Mouse (Mus musculus) liver, adult 2 months (tissue): ENCODE measurements around the gene Usp48. TPM values are rescaled to one million over a fixed set of nuclear protein-coding genes. Genes with fewer than 3 reads are reported as not detected.

Experiments
- DNase-seq: peaks from one replicate; pipeline ENCODE4 v3.0.0-alpha.2; 2011; ENCODE audit warnings: low read depth, low spot score; ENCODE audit errors: extremely low read depth
- H3K27ac ChIP-seq: fragments of 200-500 bp; replicated peaks from 2 replicates; pipeline ENCODE4 v1.5.1; 2012; ENCODE audit warnings: low read depth, mild to moderate bottlenecking, control low read depth, inconsistent platforms, low read length; ENCODE audit not compliant: insufficient read depth
- H3K27me3 ChIP-seq: fragments of 200-500 bp; 2 replicates; pipeline ENCODE4 v1.6.1; 2012; ENCODE audit warnings: mild to moderate bottlenecking, moderate library complexity, low read length, inconsistent platforms; ENCODE audit not compliant: control insufficient read depth, insufficient read depth
- H3K36me3 ChIP-seq: fragments of 200-500 bp; 2 replicates; pipeline ENCODE4 v1.6.1; 2012; ENCODE audit warnings: low read length, inconsistent platforms; ENCODE audit not compliant: control insufficient read depth, insufficient read depth
- H3K4me1 ChIP-seq: fragments of 200-500 bp; 2 replicates; pipeline ENCODE4 v1.6.1; 2011; ENCODE audit warnings: low read length; ENCODE audit not compliant: control insufficient read depth, insufficient read depth
- H3K4me3 ChIP-seq: fragments of 200-500 bp; 2 replicates; pipeline ENCODE4 v1.5.1; 2011; ENCODE audit warnings: low read depth, mild to moderate bottlenecking, control low read depth, low read length, moderate library complexity; ENCODE audit not compliant: insufficient read depth
- H3K79me2 ChIP-seq: fragments of 200-500 bp; 2 replicates; pipeline ENCODE4 v1.6.1; 2012; ENCODE audit warnings: inconsistent platforms, mild to moderate bottlenecking, low read length, moderate library complexity; ENCODE audit not compliant: control insufficient read depth, insufficient read depth
- H3K9ac ChIP-seq: fragments of 200-500 bp; 2 replicates; pipeline ENCODE4 v1.6.1; 2012; ENCODE audit warnings: low read depth, mild to moderate bottlenecking, control low read depth, inconsistent platforms, low read length
- CTCF ChIP-seq: fragments of 200-500 bp; IDR thresholded peaks from 2 replicates; pipeline ENCODE4 v1.5.1; 2011; ENCODE audit warnings: low read depth, low read length, control low read depth
- POLR2A ChIP-seq: fragments of 200-500 bp; IDR thresholded peaks from 2 replicates; pipeline ENCODE4 v1.6.1; 2011; ENCODE audit warnings: low read length, control low read depth; ENCODE audit not compliant: insufficient read depth; ENCODE audit errors: extremely low read depth
- WGBS: fragments of 180-500 bp; shearing (Covaris S2); methylation state at CpG from one replicate; pipeline ENCODE4 v1.1.7; 2018; 5-methylcytosine and 5-hydroxymethylcytosine counted together
- polyA plus RNA-seq: library from polyadenylated mRNA; depleted of rRNA; stranded (reverse); fragments of >200 nt; gene quantifications from 2 replicates; pipeline ENCODE4 v1.2.3, GENCODE M21; 2012
- total RNA-seq: library from RNA; depleted of rRNA; stranded (reverse); fragments of >200 nt; gene quantifications from 2 replicates; pipeline ENCODE4 v1.2.3, GENCODE M21; 2014

The Usp48 gene
- total and polyA plus RNA-seq, 2 experiments = 19.6 to 21.8 TPM

DNA sequence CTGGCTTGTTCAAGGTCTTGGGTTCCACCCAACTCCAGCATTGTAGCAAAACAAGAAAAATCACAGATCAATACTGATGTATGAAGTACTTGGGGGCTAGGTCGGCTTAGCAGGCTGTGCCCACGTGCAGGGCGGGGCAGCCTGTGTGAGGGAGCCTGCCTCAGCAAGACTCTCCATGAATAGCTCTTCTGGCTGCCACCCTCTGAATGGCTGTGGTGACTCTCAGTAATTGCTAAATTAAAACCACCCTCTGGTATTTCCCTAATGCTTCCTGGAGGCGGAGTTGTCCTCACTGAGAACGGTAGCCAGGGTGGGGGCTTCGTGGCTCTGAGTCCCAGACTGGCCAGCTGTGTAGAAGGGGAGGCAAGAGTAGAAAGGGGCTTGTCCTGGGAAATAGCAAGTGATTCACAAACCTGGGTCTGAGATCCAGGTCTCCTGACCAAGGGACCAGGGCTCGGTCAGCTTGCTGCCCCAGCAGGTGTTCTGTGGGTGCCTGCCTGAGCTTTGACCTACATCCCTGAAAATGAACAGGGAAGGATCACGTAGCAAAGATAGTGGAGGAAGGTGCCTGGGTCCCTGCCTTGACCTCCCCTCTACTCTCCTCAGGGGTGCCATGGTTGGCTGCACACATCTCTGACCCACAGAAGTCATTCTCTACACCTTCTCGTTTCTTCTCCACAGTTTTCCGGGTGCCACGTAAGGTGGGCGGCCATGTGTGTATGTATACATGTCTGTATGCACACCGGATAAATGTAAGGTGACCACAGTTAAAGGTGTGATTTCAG is 83.3 kb downstream of the Usp48 start:
- WGBS = 68% methylated on average over 13 of the region's 13 CpGs

DNA sequence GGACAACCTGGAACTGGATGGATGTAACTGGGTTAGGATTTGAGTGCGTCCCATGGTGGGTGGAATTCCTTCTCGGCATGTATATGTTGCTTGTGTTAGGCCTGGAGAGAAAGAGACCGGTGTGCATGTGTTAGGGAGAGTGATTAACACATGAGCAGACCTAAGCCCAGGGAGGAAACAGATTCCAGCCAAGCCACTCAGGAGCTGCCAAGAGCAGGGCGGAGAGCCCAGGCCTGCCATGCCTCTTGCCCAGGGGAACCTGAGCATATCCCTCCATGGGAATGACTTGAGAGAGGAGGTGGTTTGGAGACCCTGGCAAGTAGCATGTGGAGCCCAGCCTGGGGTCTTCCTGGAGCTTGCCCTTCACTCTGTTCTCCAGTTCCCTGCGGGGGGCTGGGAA is 84.4 kb downstream of the Usp48 start:
- Histone ChIP-seq H3K9ac (no peak overlapping the region), H3K4me3 (no peak overlapping the region), H3K4me1 (no peaks in the 10 kb centered on the region), H3K27ac (no peak overlapping the region), H3K36me3 (no peaks in the 10 kb centered on the region), H3K27me3 (peaks cover 5% of the 10 kb centered on the region; the same call in 1 of the 2 replicates), H3K79me2 (no peaks in the 10 kb centered on the region)
- WGBS = 79% methylated on average over 5 of the region's 5 CpGs
- no peak for DNase-seq
- TF ChIP-seq POLR2A (no peak), CTCF (no peak)

More for the DNA sequence above, 83.3 kb downstream of the Usp48 start:
- no peaks in the 10 kb centered on the region for H3K79me2 ChIP-seq
- no peaks in the 10 kb centered on the region for H3K36me3 ChIP-seq
- no peak for DNase-seq
- no peaks in the 10 kb centered on the region for H3K4me1 ChIP-seq
- H3K27me3 ChIP-seq = peaks cover 5% of the 10 kb centered on the region; the same call in 1 of the 2 replicates
- H3K4me3 ChIP-seq = no peak overlapping the region
- H3K27ac ChIP-seq = no peak overlapping the region
- H3K9ac ChIP-seq = no peak overlapping the region
- TF ChIP-seq CTCF (no peak), POLR2A (no peak)

DNA sequence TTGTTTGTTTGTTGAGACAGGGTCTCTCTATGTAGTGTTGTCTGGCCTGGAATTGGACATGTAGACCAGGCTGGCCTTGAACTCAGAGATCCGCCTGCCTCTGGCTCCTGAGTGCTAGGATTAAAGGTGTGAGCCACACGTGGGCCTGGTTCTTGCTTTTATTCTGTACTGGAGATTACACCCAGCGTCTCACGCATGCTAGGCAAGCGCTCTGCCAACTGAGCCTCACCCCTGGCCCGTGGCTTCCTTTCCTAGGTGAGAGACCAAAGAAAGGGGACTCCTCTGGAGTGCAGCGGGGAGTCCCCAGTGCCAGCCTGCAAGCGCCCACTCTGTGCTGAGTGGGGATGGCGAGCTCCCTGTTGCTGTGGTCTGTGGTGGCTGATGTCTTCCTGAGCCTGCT is 85.0 kb downstream of the Usp48 start:
- no peaks in the 10 kb centered on the region for H3K4me1 ChIP-seq
- DNase-seq = no peak
- H3K36me3 ChIP-seq = no peaks in the 10 kb centered on the region
- 80% methylated on average over 9 of the region's 9 CpGs for WGBS
- TF ChIP-seq CTCF = no peak
- TF ChIP-seq POLR2A = no peak
- H3K9ac ChIP-seq = no peak overlapping the region
- no peak overlapping the region for H3K27ac ChIP-seq
- no peaks in the 10 kb centered on the region for H3K79me2 ChIP-seq
- H3K4me3 ChIP-seq = no peak overlapping the region
- H3K27me3 ChIP-seq = peaks cover 5% of the 10 kb centered on the region; the same call in 1 of the 2 replicates

DNA sequence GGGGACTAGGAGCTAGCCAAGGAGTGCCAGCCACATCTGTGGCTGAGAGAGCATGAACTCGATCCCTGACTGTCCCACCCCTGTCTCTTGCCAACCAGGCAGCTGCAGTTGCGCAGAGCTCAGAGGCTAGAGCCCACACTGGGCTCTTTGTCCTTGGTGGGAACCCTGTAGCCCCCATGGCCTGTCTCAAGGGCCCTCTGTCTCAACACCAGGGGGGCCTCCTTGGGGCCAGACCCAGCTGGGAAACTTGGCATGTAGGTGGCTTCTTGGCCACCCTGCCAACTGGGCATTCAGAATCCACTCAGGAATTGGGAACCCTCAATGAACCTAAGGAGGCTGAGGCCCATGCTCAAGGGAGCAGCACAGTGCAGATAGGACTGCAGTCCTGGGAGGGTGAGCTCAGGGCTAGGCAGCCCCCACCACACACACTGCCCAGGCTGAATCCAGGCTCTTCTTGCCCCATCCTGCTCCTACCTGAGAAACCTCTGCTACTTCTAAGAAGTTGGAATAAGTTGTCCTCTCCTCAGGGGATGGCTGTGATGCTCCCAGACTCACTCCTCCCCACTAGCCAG is 86.5 kb downstream of the Usp48 start:
- no peaks in the 10 kb centered on the region for H3K36me3 ChIP-seq
- no peak for DNase-seq
- H3K27ac ChIP-seq = no peak overlapping the region
- H3K4me3 ChIP-seq = no peak overlapping the region
- H3K27me3 ChIP-seq = peaks cover 5% of the 10 kb centered on the region; the same call in 1 of the 2 replicates
- TF ChIP-seq CTCF (no peak), POLR2A (no peak)
- H3K4me1 ChIP-seq = no peaks in the 10 kb centered on the region
- H3K9ac ChIP-seq = no peak overlapping the region
- 88% methylated on average over 2 of the region's 2 CpGs for WGBS
- H3K79me2 ChIP-seq = no peaks in the 10 kb centered on the region

DNA sequence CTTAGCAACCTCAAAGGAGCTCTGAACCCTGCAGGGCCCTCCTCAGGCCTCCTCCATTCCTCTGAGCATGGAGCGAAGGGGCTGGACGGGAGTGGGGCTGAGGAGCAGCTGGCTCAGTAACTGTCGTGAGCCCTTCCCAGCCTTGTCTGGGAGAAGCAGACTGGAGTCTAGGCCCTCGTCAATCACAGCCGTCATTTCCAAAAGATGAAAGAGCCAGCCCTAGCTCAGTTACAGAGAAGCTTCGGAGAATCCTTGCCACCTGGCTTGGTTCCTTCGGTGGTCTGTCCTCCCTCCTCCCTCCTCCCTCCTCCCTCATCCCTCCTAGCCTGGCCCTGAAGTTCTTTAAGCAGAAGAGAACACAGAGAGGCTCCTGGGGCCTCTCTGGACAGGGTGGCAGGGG is 87.2 kb downstream of the Usp48 start:
- DNase-seq = no peak
- H3K9ac ChIP-seq = no peak overlapping the region
- 68% methylated on average over 7 of the region's 7 CpGs for WGBS
- H3K27ac ChIP-seq = no peak overlapping the region
- H3K79me2 ChIP-seq = no peaks in the 10 kb centered on the region
- no peaks in the 10 kb centered on the region for H3K4me1 ChIP-seq
- H3K27me3 ChIP-seq = peaks cover 5% of the 10 kb centered on the region; the same call in 1 of the 2 replicates
- H3K36me3 ChIP-seq = no peaks in the 10 kb centered on the region
- no peak overlapping the region for H3K4me3 ChIP-seq
- no peak for TF ChIP-seq CTCF
- TF ChIP-seq POLR2A = no peak
